Mouse (Mus musculus) G1E-ER4 (cell line): ENCODE measurements around the gene Nfic. TPM values are rescaled to one million over a fixed set of nuclear protein-coding genes. Genes with fewer than 3 reads are reported as not detected.

Experiments used
- GATA1 ChIP-seq: IDR thresholded peaks from one replicate; pipeline ENCODE4 v1.8.0; 2012; ENCODE audit warnings: low read length, inconsistent platforms
- polyA plus RNA-seq: library from polyadenylated mRNA; stranded (reverse); fragments of >175 nt; gene quantifications from 2 replicates; pipeline ENCODE4 v1.2.3, GENCODE M21; 2012

Gene Nfic
- polyA plus RNA-seq, 1 experiment = 37.9 TPM

DNA sequence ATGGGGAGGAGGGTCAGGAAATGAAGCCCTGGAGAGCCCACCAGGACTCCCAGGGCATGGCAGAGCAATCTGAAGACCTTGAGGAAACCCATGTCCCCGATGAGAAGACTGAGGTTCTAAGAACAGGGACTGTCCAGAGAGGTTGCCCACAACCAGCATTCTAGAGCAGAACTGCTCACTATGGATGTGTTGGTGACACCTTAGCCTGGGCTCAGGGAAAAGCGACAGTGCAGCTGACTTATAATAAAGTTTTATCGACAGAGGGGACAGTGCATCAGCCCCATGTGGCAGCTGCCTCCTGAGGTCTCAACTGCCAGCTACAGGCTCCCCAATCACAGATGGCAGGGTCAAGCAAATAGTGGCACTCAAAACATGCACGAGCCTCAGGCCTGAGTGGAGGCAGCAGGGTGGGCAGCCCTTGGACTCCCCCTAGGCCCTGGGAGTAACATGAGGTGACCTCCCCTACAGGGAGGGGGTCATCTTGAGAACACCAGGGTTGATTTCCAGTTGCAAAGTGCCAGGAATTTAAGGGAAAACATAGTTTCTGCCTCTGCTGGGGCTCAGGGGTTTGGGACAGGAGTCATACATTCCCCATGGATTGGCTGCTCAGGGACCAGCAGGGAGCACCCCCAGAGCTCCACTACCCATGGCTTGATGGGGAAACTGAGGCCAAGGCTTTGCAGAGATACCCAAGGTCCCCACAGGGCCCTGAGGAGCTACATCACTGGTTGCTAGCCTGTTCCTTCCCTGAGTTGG is 34.2 kb downstream of the Nfic start:
- no peak for TF ChIP-seq GATA1

DNA sequence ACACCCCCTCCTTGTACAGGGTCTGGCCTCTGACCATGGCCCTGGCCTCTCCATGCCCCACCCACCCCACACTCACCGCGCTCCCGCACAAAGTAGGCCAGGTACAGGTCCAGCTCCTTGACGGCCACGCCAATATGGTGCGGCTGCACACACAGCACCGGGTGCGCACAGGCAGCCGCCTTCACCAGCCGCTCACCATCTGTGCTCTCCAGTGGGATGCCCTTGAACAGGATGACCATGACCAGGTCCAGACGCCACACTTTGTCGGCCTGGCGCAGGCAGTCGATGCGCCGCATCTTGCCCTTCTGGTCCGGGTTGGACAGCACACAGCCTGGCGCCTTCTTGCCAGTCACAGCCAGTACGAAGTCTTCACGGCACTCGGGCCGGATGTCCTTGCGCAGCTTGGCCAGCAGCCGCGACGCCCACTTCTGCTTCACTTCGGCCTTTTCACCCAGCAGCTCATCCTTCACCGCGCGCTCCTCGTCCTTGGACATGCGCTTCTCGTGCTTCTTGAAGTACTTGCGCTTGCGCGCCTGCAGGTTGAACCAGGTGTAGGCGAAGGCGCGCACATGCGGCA is 35.2 kb downstream of the Nfic start:
- no peak for TF ChIP-seq GATA1

DNA sequence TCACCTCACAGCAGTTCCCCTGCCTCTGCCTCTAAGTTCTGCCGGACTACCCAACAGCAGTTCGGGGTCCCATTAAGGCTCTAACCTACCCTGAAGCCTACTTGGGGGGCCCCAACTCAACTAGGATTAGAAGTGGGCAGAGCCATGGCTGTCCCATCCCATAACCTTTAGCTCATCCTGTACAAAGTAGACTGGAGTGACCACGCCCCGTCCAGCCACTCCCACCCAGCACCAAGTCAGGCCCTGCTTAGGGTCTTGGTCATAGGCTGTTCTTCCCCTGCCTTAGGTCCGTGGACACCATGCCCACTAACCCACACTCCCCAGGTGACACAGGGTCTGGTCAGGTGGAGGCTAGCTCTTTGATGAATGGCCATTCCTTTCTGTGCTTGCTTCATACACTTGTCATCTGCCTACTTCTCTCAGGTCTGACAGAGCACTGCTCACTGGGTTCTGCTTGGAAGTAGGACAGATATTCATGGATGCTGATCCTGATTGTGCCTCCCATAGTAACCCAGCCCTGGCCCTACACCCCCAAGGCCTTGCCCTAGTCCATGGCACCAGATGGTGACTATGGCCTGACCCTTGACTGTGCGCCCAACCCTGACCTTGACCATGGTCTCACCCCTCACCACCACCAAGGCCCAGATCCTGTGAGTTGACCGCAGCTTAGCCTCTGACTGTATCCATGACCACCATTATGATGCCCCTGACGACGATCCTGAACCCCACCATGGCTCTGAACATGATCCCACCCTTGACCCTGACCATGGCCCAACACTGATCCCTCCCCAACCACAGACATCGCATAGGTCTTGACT is 36.1 kb downstream of the Nfic start:
- TF ChIP-seq GATA1 = no peak

DNA sequence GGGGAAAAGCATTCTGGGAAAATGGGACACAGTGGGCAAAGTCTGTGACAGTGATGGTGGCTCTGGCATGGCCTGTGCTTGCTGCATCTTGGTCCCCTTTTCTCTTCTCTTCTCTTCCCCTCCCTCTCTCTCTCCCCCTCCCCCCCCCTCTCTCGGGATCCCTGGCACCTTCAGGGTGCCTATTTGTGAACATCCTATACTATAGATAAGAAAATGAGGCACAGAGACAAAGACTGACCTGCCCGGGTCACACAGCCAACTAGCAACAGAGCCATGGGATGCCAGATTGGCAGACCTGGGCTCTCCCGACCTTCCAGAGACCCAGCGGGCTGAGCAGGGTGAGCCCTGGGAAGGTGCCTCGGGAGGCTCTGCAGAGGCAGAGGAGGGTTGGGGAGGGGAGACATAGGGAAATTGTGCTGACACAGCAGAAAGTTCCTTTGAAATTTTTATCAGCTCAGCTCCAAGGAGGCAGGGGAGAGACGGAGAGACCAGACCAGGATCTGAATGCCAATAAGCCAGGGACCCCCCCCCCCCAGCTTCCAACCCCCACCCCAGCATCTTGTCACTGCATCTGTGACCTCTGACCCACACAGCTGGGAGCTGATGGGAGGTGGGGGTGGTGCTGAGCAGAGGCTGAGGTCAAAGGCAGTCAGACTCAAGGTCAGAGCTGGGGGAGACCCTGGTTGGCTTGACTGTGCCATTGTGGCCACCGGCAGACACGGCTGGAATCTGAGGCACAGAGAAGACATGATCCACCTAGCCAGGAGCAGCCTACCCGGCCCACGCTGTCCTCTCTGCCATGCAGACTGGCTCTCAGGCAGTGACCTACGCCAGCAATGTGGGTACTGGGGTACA is 37.0 kb downstream of the Nfic start:
- no peak for TF ChIP-seq GATA1

DNA sequence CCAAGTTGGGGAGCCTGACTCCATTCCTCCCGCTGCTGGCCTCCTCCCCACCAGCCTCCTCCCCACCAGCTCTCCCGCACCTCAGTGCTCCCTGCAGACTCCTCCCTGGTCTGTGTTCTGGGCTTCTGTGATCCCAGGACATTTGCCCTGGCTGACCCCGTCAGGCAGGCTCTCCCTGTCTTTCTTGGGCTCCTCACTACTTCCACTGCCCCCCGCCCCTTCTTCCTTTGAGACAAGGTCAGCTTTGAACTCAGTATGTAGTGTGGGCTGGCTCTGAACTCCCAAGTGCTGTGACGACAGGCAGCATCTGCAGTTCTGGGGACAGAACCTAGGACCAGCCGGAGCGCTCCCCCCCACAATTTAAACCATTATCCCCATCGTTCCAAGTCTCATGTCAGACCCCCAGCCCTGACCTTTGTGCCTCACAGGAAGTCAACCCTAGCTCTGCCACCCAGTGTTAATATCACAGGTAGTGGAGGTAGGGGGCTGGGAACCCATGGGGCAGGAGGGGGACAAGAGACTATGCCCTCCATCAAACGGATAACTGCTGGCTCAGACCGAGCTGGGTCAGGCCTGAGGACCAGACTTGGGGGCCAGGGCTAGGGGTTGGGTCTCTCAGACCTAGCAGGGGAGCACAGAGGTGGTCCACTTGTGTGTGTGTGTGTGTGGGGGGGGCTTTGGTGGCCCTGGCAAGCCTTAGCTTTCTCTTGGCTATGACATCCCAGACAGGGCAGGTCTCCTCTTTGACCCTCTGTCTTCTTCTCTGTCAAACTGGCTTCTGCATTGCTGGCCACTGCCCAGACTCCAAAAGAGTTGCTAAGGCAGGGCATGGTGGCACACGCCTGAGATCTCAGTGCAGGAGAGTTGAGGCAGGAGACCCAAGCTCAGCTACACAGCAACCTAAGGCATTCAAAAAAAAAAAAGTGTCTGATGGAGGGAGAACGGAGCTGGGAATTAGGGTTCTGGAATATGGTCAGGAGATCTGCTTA is 37.9 kb downstream of the Nfic start:
- TF ChIP-seq GATA1 = no peak

DNA sequence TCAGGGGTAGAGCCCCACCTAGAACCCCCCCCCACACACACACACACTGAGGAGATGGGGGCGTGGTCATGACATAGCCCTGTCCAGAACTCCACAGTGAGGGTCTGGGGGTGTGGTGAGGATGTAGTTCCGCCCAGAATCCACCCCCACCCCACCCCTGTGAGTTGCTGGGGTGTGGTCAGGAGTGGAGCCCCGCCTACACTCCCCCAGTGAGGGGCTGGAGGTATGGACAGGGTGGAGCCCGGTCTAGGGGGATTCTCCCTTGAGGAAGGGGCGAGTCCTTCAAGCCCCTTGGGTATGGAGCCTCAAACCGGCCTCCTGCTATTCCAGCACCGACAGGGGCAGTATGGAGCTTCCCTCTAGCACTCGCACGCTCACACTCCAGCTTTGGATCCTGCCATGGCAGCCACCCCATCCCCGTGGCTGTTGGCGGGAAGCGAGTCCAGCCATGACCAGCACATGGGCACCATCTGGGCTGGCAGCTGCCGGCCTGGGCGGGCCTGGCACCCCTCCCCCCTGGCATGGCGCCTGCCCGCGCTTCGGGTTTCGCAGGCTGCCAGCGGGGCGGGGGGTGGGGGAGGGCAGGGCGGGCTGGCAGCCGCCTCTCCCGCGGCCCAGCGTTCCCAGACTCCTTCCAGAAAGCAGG is 38.7 kb downstream of the Nfic start:
- no peak for TF ChIP-seq GATA1

DNA sequence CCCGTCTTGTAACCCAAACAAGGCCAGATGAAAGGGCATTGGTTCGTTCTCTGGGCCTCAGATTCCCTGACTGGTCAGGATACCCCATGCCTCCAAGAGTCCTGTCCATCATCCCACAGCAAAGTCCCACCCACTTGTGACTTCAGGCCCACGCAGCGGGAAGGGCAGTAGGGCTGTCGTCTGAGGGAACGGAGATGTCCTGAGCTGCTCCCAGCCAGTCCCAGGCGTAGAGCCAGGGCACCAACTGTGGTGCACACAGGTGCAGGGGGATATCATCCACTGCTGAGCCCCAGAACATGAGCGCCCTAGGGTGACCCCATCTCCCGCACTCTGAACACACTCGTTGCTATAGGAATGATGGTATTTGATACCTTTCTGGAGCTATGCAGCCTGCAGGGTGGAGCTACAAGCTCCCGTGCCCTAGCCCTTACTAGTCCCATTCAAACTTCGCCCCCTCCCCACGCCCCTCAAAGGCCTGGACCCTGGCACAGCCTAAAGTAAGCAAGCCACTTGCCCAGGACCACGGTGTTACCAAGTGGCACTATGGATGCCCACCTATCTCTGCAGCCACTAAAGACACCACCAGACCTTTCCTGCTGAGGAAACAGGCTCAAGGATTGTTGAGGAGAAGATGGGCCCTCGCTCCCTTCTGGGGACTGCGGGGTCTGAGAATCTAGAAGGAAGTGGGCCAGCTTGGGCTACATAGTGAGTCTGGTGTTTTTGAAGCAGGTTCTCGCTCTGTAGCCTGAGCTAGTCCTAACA is 39.7 kb downstream of the Nfic start:
- no peak for TF ChIP-seq GATA1

DNA sequence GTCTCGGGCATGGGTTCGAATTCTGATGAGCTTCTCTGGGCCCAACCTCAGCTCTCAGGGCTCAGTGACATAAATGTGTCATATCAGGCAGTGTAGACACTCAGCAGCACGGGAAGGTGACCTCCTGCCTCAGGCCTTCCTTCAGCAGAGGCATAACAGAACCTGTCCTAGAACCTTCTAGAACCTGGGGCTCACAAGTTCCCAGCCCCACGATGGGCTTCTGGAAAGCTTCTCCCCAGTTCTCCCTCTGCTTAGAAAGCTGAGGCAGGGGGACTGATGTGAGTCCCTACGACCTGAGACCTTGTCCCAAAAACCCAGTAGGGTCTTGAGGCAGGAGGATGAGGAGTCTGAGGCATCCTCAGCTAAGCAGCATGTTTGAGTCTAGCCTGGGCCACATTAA is 40.3 kb downstream of the Nfic start:
- TF ChIP-seq GATA1 = no peak

DNA sequence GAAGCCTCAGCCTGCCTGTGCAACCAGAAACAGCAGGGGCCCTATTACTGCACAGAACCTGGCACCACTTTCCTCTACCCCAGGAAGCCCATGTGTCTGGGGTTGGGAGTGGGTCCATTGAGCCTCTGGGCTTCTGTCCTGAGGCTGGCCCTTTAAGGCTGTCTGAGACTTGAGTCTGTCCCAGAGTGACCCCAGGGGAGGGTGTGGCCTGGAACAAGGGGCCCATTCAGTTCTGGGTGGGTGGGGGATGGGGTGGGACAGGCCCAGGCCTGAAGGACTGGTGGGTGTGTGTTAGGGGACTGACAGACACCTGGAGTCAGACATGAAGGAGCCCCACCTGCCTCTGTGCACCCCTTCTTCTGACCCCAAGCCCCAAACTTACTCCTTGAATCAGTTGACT is 40.8 kb downstream of the Nfic start:
- TF ChIP-seq GATA1 = no peak

DNA sequence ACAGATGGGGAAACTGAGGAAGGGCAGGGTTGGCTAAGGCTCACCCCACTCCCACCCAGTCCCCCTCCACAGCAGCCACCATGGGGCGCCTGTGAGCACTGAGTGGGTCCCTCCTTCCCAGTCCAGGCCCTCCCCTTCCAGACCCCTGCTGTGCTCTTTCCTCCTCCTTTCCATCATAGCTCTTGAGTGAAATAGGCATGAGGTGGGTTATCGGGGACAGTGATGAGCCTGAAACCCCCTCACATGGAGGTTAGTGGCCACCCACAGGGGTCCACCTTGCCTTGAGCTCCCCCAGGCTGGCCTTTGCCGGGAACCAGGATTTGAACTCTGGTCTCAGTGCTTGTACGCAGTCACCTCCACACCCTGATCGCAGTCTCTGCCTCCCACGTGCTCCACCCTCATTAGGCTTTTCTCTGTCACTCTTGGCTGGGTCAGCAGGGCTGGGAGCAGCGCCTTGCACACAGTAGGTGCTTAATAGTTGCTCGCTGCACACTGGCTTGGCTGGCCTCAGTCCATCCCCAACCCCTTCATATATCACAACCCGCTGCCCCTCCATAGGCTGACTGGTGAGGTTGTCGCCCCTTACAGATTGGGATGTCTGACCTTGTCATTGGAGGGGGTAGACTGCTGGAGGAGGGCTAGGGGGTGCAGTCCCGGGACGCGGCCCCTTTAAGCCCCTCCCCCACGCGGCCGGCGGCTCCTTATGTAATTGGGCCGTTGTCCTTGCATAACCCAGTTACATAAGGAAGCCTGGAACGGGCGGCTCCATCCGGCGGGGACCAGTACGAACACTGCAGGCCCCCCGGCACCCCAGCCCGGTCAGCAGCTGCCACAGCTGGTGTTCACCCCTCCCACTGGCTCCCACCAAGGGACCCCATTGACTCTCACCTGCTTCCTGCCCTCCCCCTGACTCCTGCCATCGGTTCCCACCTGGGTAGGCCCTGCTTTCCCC is 41.8 kb downstream of the Nfic start:
- no peak for TF ChIP-seq GATA1

DNA sequence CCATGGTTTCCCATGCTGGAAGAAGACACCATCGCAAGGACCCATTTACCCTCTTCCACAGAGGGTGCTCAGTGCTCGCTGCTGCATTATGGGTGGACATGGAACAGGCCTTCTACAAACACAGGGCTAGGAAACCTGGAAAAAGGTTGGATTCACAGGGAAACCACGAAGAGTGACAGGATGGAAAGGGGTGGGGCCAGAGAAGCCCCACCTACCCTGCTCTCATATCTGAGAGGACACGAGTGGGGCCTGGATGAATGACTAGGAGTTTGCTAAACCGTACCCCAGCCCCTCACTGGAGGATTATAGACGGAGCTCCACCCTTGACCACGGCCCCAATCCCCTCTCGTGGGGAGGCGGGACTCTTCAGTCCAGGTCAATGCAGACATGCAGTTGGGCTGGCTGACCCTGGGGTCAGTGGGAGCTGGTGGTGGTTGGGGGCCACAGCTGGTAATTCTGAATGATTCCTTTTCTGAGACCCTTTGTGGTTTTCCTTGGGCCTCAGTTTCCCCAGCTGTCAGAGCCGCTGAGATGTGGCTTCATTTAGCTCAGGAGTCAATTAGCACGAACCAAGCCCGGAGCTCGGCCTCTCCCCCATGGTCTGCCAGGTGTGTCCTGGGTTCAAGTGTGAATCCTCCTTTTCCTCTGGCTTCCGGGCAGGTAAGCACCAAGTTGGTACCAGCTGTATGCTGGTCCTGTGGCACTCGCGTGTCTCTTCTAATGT is 42.7 kb downstream of the Nfic start:
- no peak for TF ChIP-seq GATA1
